Mouse (Mus musculus) layer of hippocampus, adult 11-12 months (tissue): ENCODE results near the gene Kif27.

Experiments used
- DNase-seq: peaks from one replicate; pipeline ENCODE4 v3.0.0; 2022; ENCODE audit warnings: low spot score

Kif27 gene

DNA sequence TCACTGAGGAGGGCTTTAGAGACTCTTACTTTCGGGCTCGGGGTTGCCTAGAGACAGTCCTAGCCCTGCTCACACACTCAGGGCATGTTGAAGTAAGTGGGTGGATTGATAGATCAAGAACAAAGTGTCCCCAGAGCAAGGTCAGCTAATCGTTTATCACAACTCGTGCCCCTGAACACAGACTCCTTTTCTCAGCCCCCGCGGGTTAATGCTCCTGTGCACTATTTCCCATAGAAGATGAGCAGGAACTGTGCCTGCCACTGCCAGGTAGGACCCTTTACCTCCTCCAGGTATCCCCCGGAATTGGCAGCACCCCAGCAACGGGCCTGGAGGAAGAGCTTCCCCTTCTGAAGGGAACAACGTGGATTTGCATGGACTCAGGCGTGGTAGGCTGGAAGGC lies 82.7 kb downstream of the Kif27 start:
- no peak for DNase-seq

DNA sequence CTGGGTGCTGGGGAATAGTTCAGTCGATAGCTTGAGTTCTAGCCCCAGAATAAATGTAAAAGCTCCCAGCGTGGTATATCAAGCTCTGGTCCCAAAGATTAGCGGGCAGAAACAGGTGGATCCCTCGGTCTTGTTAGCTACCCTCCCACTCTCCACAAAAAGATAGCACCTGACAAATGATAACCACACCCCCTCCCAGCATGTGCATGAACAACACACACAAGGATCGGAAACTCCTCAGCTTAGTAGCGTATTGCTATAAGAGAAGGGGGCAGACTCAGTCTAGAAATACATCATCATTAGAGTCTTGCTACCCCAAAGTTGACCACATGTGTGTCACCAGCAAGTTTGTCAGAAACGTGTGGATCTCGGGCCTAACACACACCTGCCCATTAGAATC lies 83.3 kb downstream of the Kif27 start, which contains the start of gene Gkap1:
Gene Gkap1 (minus strand): TSS at position 101 of the 400 bp plus-strand sequence.
- DNase-seq, result no peak

DNA sequence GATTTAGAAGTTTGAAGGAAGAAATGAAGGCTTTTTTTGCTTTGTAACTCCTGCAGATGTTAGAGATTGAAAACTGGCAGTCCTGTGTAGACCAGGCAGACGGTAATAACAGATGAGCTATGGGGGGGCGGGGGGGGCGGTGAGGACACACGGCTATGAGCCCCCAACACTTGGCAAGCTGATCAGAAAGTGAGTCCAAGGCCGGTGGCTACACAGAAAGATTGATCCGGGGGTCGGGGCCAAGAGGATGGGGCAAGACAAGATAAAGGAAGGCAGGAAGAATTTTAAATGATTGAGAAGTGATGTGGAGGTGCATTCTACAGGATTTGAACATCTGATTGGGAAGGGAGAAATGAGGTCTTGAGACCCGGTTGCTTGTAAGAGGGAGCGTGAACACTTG lies 83.8 kb downstream of the Kif27 start:
- DNase-seq, result no peak

DNA sequence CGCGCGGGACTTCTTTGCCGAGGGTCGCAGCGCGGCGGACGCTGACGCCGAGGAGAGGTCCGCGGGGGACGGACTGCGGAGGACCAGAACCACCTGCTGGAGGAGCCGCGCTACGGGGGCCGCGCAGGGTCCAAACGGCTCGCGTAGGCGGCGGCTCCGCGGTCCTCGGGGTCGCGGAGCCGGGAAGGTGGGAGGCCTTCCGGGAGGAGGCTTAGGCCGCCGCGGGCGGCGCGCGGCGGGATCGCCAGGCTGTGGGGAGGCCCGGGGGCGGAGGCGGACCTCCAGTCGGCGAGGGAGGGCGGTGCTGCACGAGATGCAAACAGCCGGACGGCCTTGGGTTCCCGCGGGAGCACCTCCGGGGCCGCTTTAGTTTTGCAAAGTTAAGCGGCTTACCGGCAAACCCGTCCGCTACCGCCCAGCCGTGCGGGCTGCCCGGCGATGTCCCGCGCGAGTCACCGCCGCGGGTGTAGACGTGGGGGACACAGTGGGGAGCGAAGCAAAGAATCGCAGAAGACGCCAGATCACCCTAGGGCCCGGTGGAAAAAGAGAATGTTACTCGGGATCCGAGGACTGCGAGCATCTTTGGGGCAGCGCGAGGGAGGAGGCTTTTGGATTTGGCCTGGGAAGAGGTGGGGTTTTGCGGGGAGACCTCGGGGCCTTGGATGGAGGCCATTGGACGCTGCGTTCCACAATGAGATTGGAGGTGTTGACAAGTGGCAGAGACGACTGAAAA lies 84.5 kb downstream of the Kif27 start:
- DNase-seq, result peak; percentile 53

- no peak for DNase-seq
Measured at GRCm38 (mm10) chr13:58273411-58274258, 85.3 kb downstream of the Kif27 start.

DNA sequence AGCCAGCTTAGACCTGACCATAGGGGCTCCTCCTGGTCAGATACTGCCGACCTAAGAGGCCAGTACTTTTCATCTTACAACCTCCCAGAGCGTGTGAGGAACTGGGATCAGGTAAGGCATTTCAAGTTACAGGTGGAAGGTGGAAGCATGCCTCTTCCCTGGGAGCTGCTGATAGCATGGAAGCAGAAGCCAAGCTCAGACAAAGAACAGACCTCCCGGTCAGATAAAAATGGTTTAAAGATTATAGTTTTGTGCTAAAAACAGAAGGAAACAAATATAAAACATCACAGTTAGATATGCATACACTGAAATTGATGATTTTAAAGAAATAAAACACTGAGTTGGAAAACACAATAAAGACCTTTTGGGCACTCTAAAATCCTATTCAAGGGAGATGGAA lies 92.1 kb downstream of the Kif27 start:
- no peak for DNase-seq

GRCm38 (mm10) chr13:58263546-58263945 lies 95.4 kb downstream of the Kif27 start:
- DNase-seq, result no peak

DNA sequence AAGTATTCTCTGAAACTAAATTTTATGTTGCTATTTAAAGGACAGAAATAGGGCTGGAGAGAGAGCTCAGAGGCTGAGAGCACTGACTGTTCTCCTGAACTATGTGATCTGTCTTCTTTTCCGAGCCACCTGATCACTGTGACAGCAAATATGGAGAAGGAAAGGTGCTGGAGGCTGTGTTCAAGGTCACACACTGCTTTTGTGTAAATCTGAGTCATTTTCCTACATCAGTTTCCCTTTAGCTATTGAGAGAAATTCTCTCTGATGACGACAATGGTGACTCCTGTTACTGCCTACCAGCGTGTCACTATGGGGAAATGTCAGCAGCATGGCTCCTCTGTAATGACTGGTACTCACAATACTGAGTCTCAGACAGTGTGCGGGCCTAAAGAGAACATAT lies 97.2 kb downstream of the Kif27 start:
- DNase-seq, result no peak

- no peak for DNase-seq
Measured at GRCm38 (mm10) chr13:58253268-58253667, 105.7 kb downstream of the Kif27 start.

- DNase-seq, result no peak
Measured at GRCm38 (mm10) chr13:58248957-58249356, 110.0 kb downstream of the Kif27 start.
